Comparison of ENCODE assay signal across 9 mouse cellular contexts in the genomic region with DNA sequence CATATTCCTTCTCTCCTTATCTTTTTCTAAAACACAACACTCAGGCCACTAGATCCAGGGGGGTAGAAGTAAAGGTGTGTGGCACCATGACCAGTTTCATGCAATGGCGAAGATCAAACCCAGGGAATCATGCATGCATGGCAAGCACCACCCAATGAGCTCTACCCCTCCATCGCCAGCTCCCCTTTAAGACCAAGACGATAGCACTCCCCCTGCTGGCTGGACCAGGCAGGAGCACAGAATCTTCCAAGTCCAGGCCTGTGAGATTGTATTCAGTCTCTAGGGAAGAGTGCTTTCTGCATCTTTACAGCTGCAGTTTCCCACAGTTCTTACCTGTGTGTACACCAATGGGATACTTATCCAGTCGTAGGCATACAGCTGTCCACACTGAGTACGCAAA. TPM values are rescaled to one million over a fixed set of nuclear protein-coding genes. Genes with fewer than 3 reads are reported as not detected.
DNase-seq lines count a peak whose midpoint lies in the region; ATAC-seq and TF ChIP-seq lines count a peak whose summit lies in the region.
"Had no signal": no experiment of that assay in that cellular context is flagged by ENCODE, and none has a peak within 500 bp of the region (broad histone marks: within the 10 kb centered on the region; RNA-seq: fewer than 3 reads in every experiment).

No protein-coding gene starts in this region.

- no peaks in the 10 kb centered on the region for H3K4me1 ChIP-seq in kidney, postnatal 0 days (replicated peaks; ENCODE audit: insufficient read depth, low read length)
- H3K4me1 ChIP-seq in liver, embryonic 13.5 days (replicated peaks), result peaks cover 71% of the 10 kb centered on the region
- peaks cover 6% of the 10 kb centered on the region for H3K4me1 ChIP-seq in neural tube, embryonic 12.5 days
- peaks cover 6% of the 10 kb centered on the region for H3K4me1 ChIP-seq in testis, adult 2 months (ENCODE audit: control insufficient read depth, insufficient read depth, low read length)

- no peaks in the 10 kb centered on the region for H3K36me3 ChIP-seq in kidney, postnatal 0 days (ENCODE audit: insufficient read depth, low read length)
- H3K36me3 ChIP-seq in liver, embryonic 13.5 days, result peaks cover 5% of the 10 kb centered on the region
- no peaks in the 10 kb centered on the region for H3K36me3 ChIP-seq in neural tube, embryonic 12.5 days
- no peaks in the 10 kb centered on the region for H3K36me3 ChIP-seq in testis, adult 2 months (ENCODE audit: control insufficient read depth, insufficient read depth, low read length)
- H3K36me3 ChIP-seq: embryonic facial prominence, embryonic 12.5 days had no signal

- no peaks in the 10 kb centered on the region for H3K9me3 ChIP-seq in kidney, postnatal 0 days (replicated peaks; ENCODE audit: low read length)
- H3K9me3 ChIP-seq in liver, embryonic 13.5 days (replicated peaks), result no peaks in the 10 kb centered on the region
- H3K9me3 ChIP-seq in neural tube, embryonic 12.5 days, result no peaks in the 10 kb centered on the region
- H3K9me3 ChIP-seq: embryonic facial prominence, embryonic 12.5 days had no signal

- peak; percentile 59 for ATAC-seq in granulocyte monocyte progenitor cell, adult 5-6 weeks (replicated peaks; ENCODE audit: poor library complexity, severe bottlenecking)
- ATAC-seq in kidney, postnatal 0 days (replicated peaks; ENCODE audit: low FRiP score, low read depth), result peak; percentile 23; the same call in 1 of the 2 replicates
- peak; percentile 33; the same call in 1 of the 2 replicates for ATAC-seq in liver, embryonic 13.5 days (ENCODE audit: low read depth)
- ATAC-seq in neural tube, embryonic 12.5 days (ENCODE audit: low FRiP score, low read depth), result peak; percentile 14; the same call in 1 of the 2 replicates

- H3K4me2 ChIP-seq in kidney, postnatal 0 days (ENCODE audit: low read length), result no peak overlapping the region
- no peak overlapping the region for H3K4me2 ChIP-seq in liver, embryonic 13.5 days
- no peak overlapping the region for H3K4me2 ChIP-seq in neural tube, embryonic 12.5 days (replicated peaks)
- H3K4me2 ChIP-seq: embryonic facial prominence, embryonic 12.5 days had no signal

- H3K9ac ChIP-seq in kidney, postnatal 0 days (ENCODE audit: low read depth, low read length), result no peak overlapping the region
- H3K9ac ChIP-seq in liver, embryonic 13.5 days, result no peak overlapping the region
- no peak overlapping the region for H3K9ac ChIP-seq in neural tube, embryonic 12.5 days
- H3K9ac ChIP-seq: embryonic facial prominence, embryonic 12.5 days had no signal

- peak; percentile 87 for TF ChIP-seq CTCF in kidney, postnatal 0 days (IDR thresholded peaks at IDR 0.05; ENCODE audit: low read depth)
- peak; percentile 75; the same call in 1 of the 2 replicates for TF ChIP-seq CTCF in testis, adult 2 months (IDR thresholded peaks at IDR 0.05; ENCODE audit: control insufficient read depth, insufficient read depth, insufficient replicate concordance, low read depth, low read length)

- no peak overlapping the region for H3K27ac ChIP-seq in kidney, postnatal 0 days
- peak overlapping the region; percentile 85 for H3K27ac ChIP-seq in liver, embryonic 13.5 days
- H3K27ac ChIP-seq in neural tube, embryonic 12.5 days, result no peak overlapping the region
- H3K27ac ChIP-seq in testis, adult 2 months (ENCODE audit: control insufficient read depth, insufficient read depth, low read depth, low read length), result no peak overlapping the region
- H3K27ac ChIP-seq: embryonic facial prominence, embryonic 12.5 days had no signal

- TF ChIP-seq POLR2A in testis, adult 2 months (IDR thresholded peaks at IDR 0.05; ENCODE audit: control insufficient read depth, low read depth, low read length), result no peak

- DNase-seq in 3T3-L1 (ENCODE audit: low read depth, low spot score) (peak; percentile 91), WW6 (ENCODE audit: low read depth, low spot score) (peak; percentile 50)
- DNase-seq in cerebellum, postnatal 4 days (ENCODE audit: low spot score in 2 of 2), result peak; percentile 70 to 78
- peak; percentile 85 for DNase-seq in kidney, postnatal 0 days (ENCODE audit: low spot score)
- DNase-seq in liver, embryonic 13.5 days, result peak; percentile 72

- WGBS in kidney, postnatal 0 days, result 24% methylated on average over 5 of the region's 5 CpGs
- WGBS in liver, embryonic 13.5 days (ENCODE audit: insufficient replicate concordance), result 19% methylated on average over 5 of the region's 5 CpGs
- WGBS in neural tube, embryonic 12.5 days, result 25% methylated on average over 5 of the region's 5 CpGs

- H3K4me3 ChIP-seq in kidney, postnatal 0 days (replicated peaks; ENCODE audit: low read depth, low read length), result no peak overlapping the region
- no peak overlapping the region for H3K4me3 ChIP-seq in liver, embryonic 13.5 days (replicated peaks)
- no peak overlapping the region for H3K4me3 ChIP-seq in neural tube, embryonic 12.5 days
- H3K4me3 ChIP-seq in testis, adult 2 months (ENCODE audit: control insufficient read depth, low read depth, low read length), result no peak overlapping the region
- H3K4me3 ChIP-seq: embryonic facial prominence, embryonic 12.5 days had no signal

- no peaks in the 10 kb centered on the region for H3K27me3 ChIP-seq in kidney, postnatal 0 days (ENCODE audit: insufficient read depth, low read length)
- no peaks in the 10 kb centered on the region for H3K27me3 ChIP-seq in liver, embryonic 13.5 days
- 0 out of 2 replicates have a peak, but pooled peaks cover 3% of the 10 kb centered on the region for H3K27me3 ChIP-seq in neural tube, embryonic 12.5 days (replicated peaks)
- H3K27me3 ChIP-seq in testis, adult 2 months (ENCODE audit: control insufficient read depth, insufficient read depth, low read length), result no peaks in the 10 kb centered on the region
- H3K27me3 ChIP-seq: embryonic facial prominence, embryonic 12.5 days had no signal

RNA-seq across cellular contexts. Expression of a gene that starts 10.1 kb away (rescaled TPM):
- total RNA-seq in granulocyte monocyte progenitor cell, adult 5-6 weeks (2014; fragmentation: Nextera tagmentation), result not detected in 2 replicates
- 0.09 TPM in 1 of 2 replicates, not detected in the other for total RNA-seq in granulocyte monocyte progenitor cell, adult 5-6 weeks (2017)
- polyA plus RNA-seq in kidney, postnatal 0 days (2015; fragmentation: Nextera tagmentation; extraction: Ambion mirVana), result 1.8 and 3.3 TPM in 2 replicates
- 0.17 and 0.20 TPM in 2 replicates for polyA plus RNA-seq in liver, embryonic 13.5 days (2015; fragmentation: Nextera tagmentation; extraction: Ambion mirVana)
- 1.0 and 1.9 TPM in 2 replicates for polyA plus RNA-seq in neural tube, embryonic 12.5 days (2016; fragmentation: Nextera tagmentation; extraction: Ambion mirVana)
- polyA plus RNA-seq in testis, adult 2 months (2012; rRNA removed), result 339 and 362 TPM in 2 replicates

RNA-seq across cellular contexts. Expression of a gene that starts 10.2 kb away (rescaled TPM):
- 3.7 and 8.2 TPM in 2 replicates for total RNA-seq in granulocyte monocyte progenitor cell, adult 5-6 weeks (2014; fragmentation: Nextera tagmentation)
- total RNA-seq in granulocyte monocyte progenitor cell, adult 5-6 weeks (2017), result 1.9 and 2.8 TPM in 2 replicates
- 30.6 and 31.5 TPM in 2 replicates for polyA plus RNA-seq in kidney, postnatal 0 days (2015; fragmentation: Nextera tagmentation; extraction: Ambion mirVana)
- 196 and 207 TPM in 2 replicates for polyA plus RNA-seq in liver, embryonic 13.5 days (2015; fragmentation: Nextera tagmentation; extraction: Ambion mirVana)
- polyA plus RNA-seq in neural tube, embryonic 12.5 days (2016; fragmentation: Nextera tagmentation; extraction: Ambion mirVana), result 26.3 and 29.6 TPM in 2 replicates
- 362 and 384 TPM in 2 replicates for polyA plus RNA-seq in testis, adult 2 months (2012; rRNA removed)

RNA-seq across cellular contexts. Expression of a gene that starts 10.9 kb away (rescaled TPM):
- 806 and 810 TPM in 2 replicates for total RNA-seq in granulocyte monocyte progenitor cell, adult 5-6 weeks (2014; fragmentation: Nextera tagmentation)
- 350 and 359 TPM in 2 replicates for total RNA-seq in granulocyte monocyte progenitor cell, adult 5-6 weeks (2017)
- polyA plus RNA-seq in kidney, postnatal 0 days (2015; fragmentation: Nextera tagmentation; extraction: Ambion mirVana), result 2,883 and 2,906 TPM in 2 replicates
- 5,062 and 5,153 TPM in 2 replicates for polyA plus RNA-seq in liver, embryonic 13.5 days (2015; fragmentation: Nextera tagmentation; extraction: Ambion mirVana)
- 1,314 and 1,378 TPM in 2 replicates for polyA plus RNA-seq in neural tube, embryonic 12.5 days (2016; fragmentation: Nextera tagmentation; extraction: Ambion mirVana)
- 268 and 313 TPM in 2 replicates for polyA plus RNA-seq in testis, adult 2 months (2012; rRNA removed)

RNA-seq across cellular contexts. Expression of a gene that starts 50.1 kb away (rescaled TPM):
- total RNA-seq in granulocyte monocyte progenitor cell, adult 5-6 weeks (2014; fragmentation: Nextera tagmentation), result 0.38 and 0.97 TPM in 2 replicates
- total RNA-seq in granulocyte monocyte progenitor cell, adult 5-6 weeks (2017), result 0.22 and 1.4 TPM in 2 replicates
- 35.0 and 37.4 TPM in 2 replicates for polyA plus RNA-seq in kidney, postnatal 0 days (2015; fragmentation: Nextera tagmentation; extraction: Ambion mirVana)
- polyA plus RNA-seq in liver, embryonic 13.5 days (2015; fragmentation: Nextera tagmentation; extraction: Ambion mirVana), result 5.3 and 7.3 TPM in 2 replicates
- 11.4 and 13.3 TPM in 2 replicates for polyA plus RNA-seq in neural tube, embryonic 12.5 days (2016; fragmentation: Nextera tagmentation; extraction: Ambion mirVana)
- polyA plus RNA-seq in testis, adult 2 months (2012; rRNA removed), result 7.6 and 12.0 TPM in 2 replicates

Comparison
In these comparisons a context has a peak if more than half of its experiments do, and no peak if none do; other contexts are left out.
1. RNA of a gene that starts 10.1 kb away (polyA plus RNA-seq): 339 to 362 TPM in testis, adult 2 months; 1.8 to 3.3 TPM in kidney, postnatal 0 days, 1.0 to 1.9 TPM in neural tube, embryonic 12.5 days and 0.17 to 0.20 TPM in liver, embryonic 13.5 days; every median in the first group is over 10 times any median in the second.
2. Peak in every context shown above with its lines, with median percentiles within 50 percentile points of each other: DNase-seq and ATAC-seq.